Mouse (Mus musculus): ENCODE measurements around the gene Znrf3.

- no peak for TF ChIP-seq CTCF (IDR thresholded peaks at IDR 0.05; ENCODE audit: insufficient read depth, low read depth, low read length)
- no peak for TF ChIP-seq POLR2A (IDR thresholded peaks at IDR 0.05; ENCODE audit: insufficient read depth, low read depth, low read length)
Observed at GRCm38 (mm10) chr11:5369176-5369575, 75.5 kb downstream of the Znrf3 start.
